In genomic region chr10:58232641-58232969, GRCm38 (mm10) we compare ENCODE assay signal across 14 mouse cellular contexts. TPM values are rescaled to one million over a fixed set of nuclear protein-coding genes. Genes with fewer than 3 reads are reported as not detected.
DNase-seq lines count a peak whose midpoint lies in the region; ATAC-seq lines count a peak whose summit lies in the region.
"Not testable (repeated sequence)": the region's sequence is repeated elsewhere in the genome, so short reads cannot be mapped to it uniquely, and the experiment has no call there.
"Had no signal": no experiment of that assay in that cellular context is flagged by ENCODE, and none has a peak within 500 bp of the region (broad histone marks: within the 10 kb centered on the region; RNA-seq: fewer than 3 reads in every experiment).

Duxf3 (minus strand) TSS chr10:58232675.

- H3K4me2 ChIP-seq in embryonic facial prominence, embryonic 15.5 days (replicated peaks); hindbrain, embryonic 13.5 days; kidney, embryonic 16.5 days (replicated peaks; ENCODE audit: low read depth, low read length); liver, embryonic 15.5 days; midbrain, embryonic 13.5 days (replicated peaks): not testable (repeated sequence)

- not testable (repeated sequence) for H3K27ac ChIP-seq in embryonic facial prominence, embryonic 15.5 days (replicated peaks); hindbrain, embryonic 13.5 days; kidney, embryonic 16.5 days (ENCODE audit: low read length); liver, embryonic 15.5 days (replicated peaks); midbrain, embryonic 13.5 days

- peak; percentile 53 for ATAC-seq in embryonic facial prominence, embryonic 15.5 days (ENCODE audit: insufficient number of reproducible peaks, low FRiP score, low TSS enrichment, low read depth)
- peak; percentile 62 for ATAC-seq in hindbrain, embryonic 13.5 days (ENCODE audit: low FRiP score)
- peak; percentile 56 for ATAC-seq in kidney, embryonic 16.5 days (ENCODE audit: low FRiP score, low TSS enrichment)
- peak; percentile 34 for ATAC-seq in liver, embryonic 15.5 days (ENCODE audit: insufficient read depth)
- peak; percentile 59 for ATAC-seq in midbrain, embryonic 13.5 days
- peak; percentile 13; the same call in 1 of the 2 replicates for ATAC-seq in neutrophil, adult 5-6 weeks (ENCODE audit: extremely low read depth, insufficient number of reproducible peaks, low FRiP score, poor library complexity, severe bottlenecking)

- WGBS in embryonic facial prominence, embryonic 15.5 days: 83% methylated on average over 8 of the region's 8 CpGs
- 83% methylated on average over 8 of the region's 8 CpGs for WGBS in hindbrain, embryonic 13.5 days
- 84% methylated on average over 4 of the region's 8 CpGs for WGBS in kidney, embryonic 16.5 days
- WGBS in liver, embryonic 15.5 days (ENCODE audit: insufficient replicate concordance): 59% methylated on average over 8 of the region's 8 CpGs
- 84% methylated on average over 8 of the region's 8 CpGs for WGBS in midbrain, embryonic 13.5 days

- not testable (repeated sequence) for H3K4me3 ChIP-seq in embryonic facial prominence, embryonic 15.5 days (replicated peaks); hindbrain, embryonic 13.5 days; kidney, embryonic 16.5 days (ENCODE audit: low read length); liver, embryonic 15.5 days (replicated peaks); midbrain, embryonic 13.5 days (replicated peaks)

- peak; percentile 26 for DNase-seq in gastrocnemius, postnatal 10 days

- H3K36me3 ChIP-seq in embryonic facial prominence, embryonic 15.5 days; hindbrain, embryonic 13.5 days; kidney, embryonic 16.5 days (ENCODE audit: insufficient read depth, low read length); liver, embryonic 15.5 days (replicated peaks); midbrain, embryonic 13.5 days: not testable (repeated sequence)

- H3K9ac ChIP-seq in embryonic facial prominence, embryonic 15.5 days; hindbrain, embryonic 13.5 days; kidney, embryonic 16.5 days (replicated peaks; ENCODE audit: low read length); liver, embryonic 15.5 days; midbrain, embryonic 13.5 days (replicated peaks): not testable (repeated sequence)

- H3K4me1 ChIP-seq in embryonic facial prominence, embryonic 15.5 days; hindbrain, embryonic 13.5 days (replicated peaks); kidney, embryonic 16.5 days (ENCODE audit: insufficient read depth, low read length); liver, embryonic 15.5 days (replicated peaks); midbrain, embryonic 13.5 days (replicated peaks): not testable (repeated sequence)

- peaks cover 18% of the 10 kb centered on the region for H3K9me3 ChIP-seq in embryonic facial prominence, embryonic 15.5 days (replicated peaks)
- peaks cover 18% of the 10 kb centered on the region for H3K9me3 ChIP-seq in hindbrain, embryonic 13.5 days
- H3K9me3 ChIP-seq in kidney, embryonic 16.5 days (ENCODE audit: low read length): peaks cover 15% of the 10 kb centered on the region
- peaks cover 14% of the 10 kb centered on the region for H3K9me3 ChIP-seq in liver, embryonic 15.5 days (replicated peaks)
- H3K9me3 ChIP-seq in midbrain, embryonic 13.5 days: peaks cover 20% of the 10 kb centered on the region

- not testable (repeated sequence) for H3K27me3 ChIP-seq in embryonic facial prominence, embryonic 15.5 days; hindbrain, embryonic 13.5 days; kidney, embryonic 16.5 days (ENCODE audit: insufficient read depth, low read length); liver, embryonic 15.5 days; midbrain, embryonic 13.5 days

RNA-seq across cellular contexts. Expression of gene Duxf3, which starts in this region (rescaled TPM):
- polyA plus RNA-seq in embryonic facial prominence, embryonic 15.5 days (2015; fragmentation: Nextera tagmentation; extraction: Ambion mirVana): not detected in 2 replicates
- not detected for total RNA-seq in gastrocnemius, postnatal 10 days (2021)
- polyA plus RNA-seq in hindbrain, embryonic 13.5 days (2015; fragmentation: Nextera tagmentation; extraction: Ambion mirVana): not detected in 2 replicates
- not detected in 2 replicates for polyA plus RNA-seq in kidney, embryonic 16.5 days (2015; fragmentation: Nextera tagmentation; extraction: Ambion mirVana)
- polyA plus RNA-seq in liver, embryonic 15.5 days (2015; fragmentation: Nextera tagmentation; extraction: Ambion mirVana): not detected in 2 replicates
- polyA plus RNA-seq in midbrain, embryonic 13.5 days (2015; fragmentation: Nextera tagmentation; extraction: Ambion mirVana): not detected in 2 replicates
- 0.47 TPM in 1 of 2 replicates, not detected in the other for total RNA-seq in neutrophil, adult 5-6 weeks (2017)
- total RNA-seq: gastrocnemius, postnatal 25 days; heart, postnatal 14 days; layer of hippocampus, adult 2 months; left cerebral cortex, adult 8-10 months had no signal
- polyA plus RNA-seq: forebrain, embryonic 10.5 days; lung, adult 2 months; midbrain, embryonic 10.5 days had no signal

Comparison
In these comparisons a context has a peak if more than half of its experiments do, and no peak if none do; other contexts are left out.
1. Peak in ATAC-seq in embryonic facial prominence, embryonic 15.5 days; RNA of the gene not detected or under 1 TPM.
2. Peak in DNase-seq in gastrocnemius, postnatal 10 days; RNA of the gene not detected or under 1 TPM.
3. Peak in ATAC-seq in hindbrain, embryonic 13.5 days; RNA of the gene not detected or under 1 TPM.
4. Peak in ATAC-seq in kidney, embryonic 16.5 days; RNA of the gene not detected or under 1 TPM.
5. Peak in ATAC-seq in liver, embryonic 15.5 days; RNA of the gene not detected or under 1 TPM.
6. Peak in ATAC-seq in midbrain, embryonic 13.5 days; RNA of the gene not detected or under 1 TPM.
7. Peak in ATAC-seq in neutrophil, adult 5-6 weeks; RNA of the gene not detected or under 1 TPM.